7 mouse cellular contexts compared by ENCODE assay signal in genomic region chr1:37401687-37402086, GRCm38 (mm10). TPM values are rescaled to one million over a fixed set of nuclear protein-coding genes. Genes with fewer than 3 reads are reported as not detected.
DNase-seq lines count a peak whose midpoint lies in the region; TF ChIP-seq lines count a peak whose summit lies in the region.

No protein-coding gene starts in this region.

- peak; percentile 76 for DNase-seq in A20 (ENCODE audit: low read depth, low spot score)
- peak; percentile 67 for DNase-seq in CD4-positive helper T cell, adult 2 months (ENCODE audit: low read depth, low spot score)
- DNase-seq in kidney, postnatal 10 days = peak; percentile 73
- peak; percentile 37 to 58 for DNase-seq in lung, adult 18-20 months
- DNase-seq in right cerebral cortex, postnatal 4 days = peak; percentile 55

- H3K4me1 ChIP-seq in bone marrow macrophage, adult 2 months (ENCODE audit: control insufficient read depth, insufficient read depth, low read length) = no peaks in the 10 kb centered on the region
- H3K4me1 ChIP-seq in embryonic fibroblast, embryonic 13.5 days (ENCODE audit: control insufficient read depth, insufficient read depth, low read length) = peaks cover 4% of the 10 kb centered on the region

- H3K27ac ChIP-seq in bone marrow macrophage, adult 2 months (ENCODE audit: insufficient read depth, low read depth, low read length) = no peak overlapping the region
- H3K27ac ChIP-seq in embryonic fibroblast, embryonic 13.5 days (ENCODE audit: insufficient read depth, low read length) = no peak overlapping the region

- H3K4me3 ChIP-seq in bone marrow macrophage, adult 2 months (ENCODE audit: insufficient read depth, low read length) = no peak overlapping the region
- no peak overlapping the region for H3K4me3 ChIP-seq in embryonic fibroblast, embryonic 13.5 days (ENCODE audit: insufficient read depth, low read length)

- TF ChIP-seq CTCF in bone marrow macrophage, adult 2 months (IDR thresholded peaks at IDR 0.05; ENCODE audit: low read depth, low read length) = peak; percentile 23; the same call in 1 of the 2 replicates
- peak; percentile 92 for TF ChIP-seq CTCF in embryonic fibroblast, embryonic 13.5 days (IDR thresholded peaks at IDR 0.05; ENCODE audit: borderline replicate concordance, insufficient read depth, low read length)

- TF ChIP-seq POLR2A in bone marrow macrophage, adult 2 months (IDR thresholded peaks at IDR 0.05; ENCODE audit: borderline replicate concordance, low read depth, low read length) = no peak
- no peak for TF ChIP-seq POLR2A in embryonic fibroblast, embryonic 13.5 days (IDR thresholded peaks at IDR 0.05; ENCODE audit: low read depth, low read length)

RNA-seq across cellular contexts. Expression of gene Coa5, which starts 28.2 kb away (rescaled TPM):
- 51.7 and 56.2 TPM in 2 replicates for polyA plus RNA-seq in bone marrow macrophage, adult 2 months (2012; ENCODE audit: insufficient read depth, insufficient read length, missing spikeins)
- polyA plus RNA-seq in embryonic fibroblast, embryonic 13.5 days (2011; ENCODE audit: insufficient read length, low read depth, missing spikeins) = 70.2 and 76.7 TPM in 2 replicates

RNA-seq across cellular contexts. Expression of gene Unc50, which starts 28.3 kb away (rescaled TPM):
- 63.9 and 65.9 TPM in 2 replicates for polyA plus RNA-seq in bone marrow macrophage, adult 2 months (2012; ENCODE audit: insufficient read depth, insufficient read length, missing spikeins)
- 65.1 and 82.8 TPM in 2 replicates for polyA plus RNA-seq in embryonic fibroblast, embryonic 13.5 days (2011; ENCODE audit: insufficient read length, low read depth, missing spikeins)
